13 mouse cellular contexts compared by ENCODE assay signal in the genomic region with DNA sequence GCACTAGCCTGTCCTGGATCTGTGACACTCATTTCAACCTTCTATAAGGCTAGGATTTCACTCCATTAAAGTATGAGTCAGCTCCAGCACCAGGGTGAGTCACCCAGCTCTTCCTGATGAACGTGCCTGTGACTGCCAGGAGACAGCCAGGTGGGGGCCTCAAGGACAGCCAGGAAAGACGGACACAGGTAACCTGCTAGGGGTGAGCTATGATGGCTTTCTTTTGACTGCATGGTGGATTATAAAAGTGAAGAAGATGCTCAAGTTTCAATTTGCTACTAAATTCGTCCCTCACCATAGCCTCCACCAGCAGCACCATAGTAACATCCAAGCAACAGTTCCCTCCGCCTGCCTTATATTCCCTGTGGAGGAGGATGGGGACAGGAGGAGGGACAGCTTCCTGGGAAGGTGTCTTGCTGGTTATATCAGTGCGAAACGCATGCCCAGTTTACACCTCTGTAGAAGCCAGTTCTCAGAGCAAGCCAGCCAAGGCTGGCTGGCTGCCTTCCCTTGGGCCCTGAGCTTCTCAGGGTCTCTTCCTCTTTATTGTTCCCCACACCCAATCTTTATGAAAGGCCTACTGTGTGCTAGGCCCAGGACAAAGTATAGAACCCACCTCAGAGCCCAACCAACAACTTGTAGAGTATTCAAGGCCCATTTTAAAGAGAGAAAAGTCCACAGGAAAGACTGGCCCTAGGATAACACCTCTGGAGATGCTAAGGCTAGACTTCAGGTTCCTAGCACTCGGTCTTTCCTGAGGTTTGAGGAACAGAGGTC. TPM values are rescaled to one million over a fixed set of nuclear protein-coding genes. Genes with fewer than 3 reads are reported as not detected.
A peak's percentile ranks its signal among the peaks of the same experiment; 100 is the strongest.
DNase-seq lines count a peak whose midpoint lies in the region; ATAC-seq lines count a peak whose summit lies in the region.
"Had no signal": no experiment of that assay in that cellular context is flagged by ENCODE, and none has a peak within 500 bp of the region (broad histone marks: within the 10 kb centered on the region; RNA-seq: fewer than 3 reads in every experiment).

No protein-coding gene starts in this region.

- H3K4me1 ChIP-seq in hindbrain, embryonic 14.5 days (replicated peaks; ENCODE audit: control insufficient read depth, insufficient read depth, low read length) = 0 out of 2 replicates have a peak, but pooled peaks cover 4% of the 10 kb centered on the region

- H3K36me3 ChIP-seq in hindbrain, embryonic 14.5 days (replicated peaks; ENCODE audit: control insufficient read depth, insufficient read depth) = no peaks in the 10 kb centered on the region

- no peak overlapping the region for H3K9ac ChIP-seq in hindbrain, embryonic 14.5 days

- no peak overlapping the region for H3K27ac ChIP-seq in hindbrain, embryonic 14.5 days
- H3K27ac ChIP-seq: kidney, postnatal 0 days had no signal

- H3K9me3 ChIP-seq in hindbrain, embryonic 14.5 days (ENCODE audit: control insufficient read depth, low read length) = no peaks in the 10 kb centered on the region

- intact Hi-C loops in left cerebral cortex, postnatal 14 days (cut with DNase I) = no loop called here

- peak; percentile 31 for DNase-seq in gastrocnemius, adult 18-20 months (ENCODE audit: low spot score)
- DNase-seq in gastrocnemius, postnatal 4 days (ENCODE audit: low spot score in 2 of 2) = no peak
- peak; percentile 58 for DNase-seq in urinary bladder, postnatal 14 days (ENCODE audit: low spot score)
- no peak for DNase-seq in urinary bladder, postnatal 25 days (ENCODE audit: low spot score)
- peak; percentile 46 to 77 for DNase-seq in left cerebral cortex, postnatal 14 days (ENCODE audit: low spot score in 2 of 2)
- no peak for DNase-seq in hindbrain, embryonic 14.5 days (ENCODE audit: low spot score)
- DNase-seq: cerebellum, adult 8-10 months; gastrocnemius, postnatal 25 days; lung, postnatal 14 days had no signal

- 86% methylated on average over 7 of the region's 7 CpGs for WGBS in hindbrain, embryonic 14.5 days

- no peak overlapping the region for H3K4me3 ChIP-seq in hindbrain, embryonic 14.5 days (replicated peaks; ENCODE audit: low read length)

- no peak overlapping the region for H3K4me2 ChIP-seq in hindbrain, embryonic 14.5 days (replicated peaks)

- ATAC-seq in cerebellum, adult (ENCODE audit: insufficient number of reproducible peaks, low FRiP score, low TSS enrichment) = no peak
- ATAC-seq in activated CD4-positive, CD25-positive, alpha-beta regulatory T cell, adult 4 months = no peak
- ATAC-seq in hindbrain, embryonic 14.5 days (ENCODE audit: low FRiP score) = no peak

- no peaks in the 10 kb centered on the region; the same call in 1 of the 2 replicates for H3K27me3 ChIP-seq in hindbrain, embryonic 14.5 days (ENCODE audit: control insufficient read depth, insufficient read depth, low read length)
- H3K27me3 ChIP-seq: CH12.LX had no signal

RNA-seq across cellular contexts. Expression of a gene that starts 6.0 kb away (rescaled TPM):
- total RNA-seq in gastrocnemius, adult 18-20 months (2021) = 1 to 10 TPM; 6.2 to 7.5 TPM
- total RNA-seq in gastrocnemius, postnatal 4 days (2021) = 1 to 10 TPM; 5.8 to 7.0 TPM
- total RNA-seq in left cerebral cortex, postnatal 14 days (2021) = 100 to 1,000 TPM in 1 of 2 experiments, 10 to 100 TPM in 1; 72.3 to 110 TPM
- 10 to 100 TPM; 27.6 to 29.1 TPM for polyA plus RNA-seq in activated CD4-positive, CD25-positive, alpha-beta regulatory T cell, adult 4 months (2017; shearing (Covaris generic))
- polyA plus RNA-seq in hindbrain, embryonic 14.5 days (2014; fragmentation: Nextera tagmentation; extraction: Ambion mirVana) = 86.5 and 92.1 TPM in 2 replicates

Comparison
In these comparisons a context has a peak if more than half of its experiments do, and no peak if none do; other contexts are left out.
1. DNase-seq: peak in gastrocnemius, adult 18-20 months (single experiment), urinary bladder, postnatal 14 days (single experiment) and left cerebral cortex, postnatal 14 days (2 of 2); none in gastrocnemius, postnatal 4 days (0 of 2), urinary bladder, postnatal 25 days (single experiment) and hindbrain, embryonic 14.5 days (single experiment).
2. RNA of a gene that starts 6.0 kb away (total RNA-seq): 72.3 to 110 TPM in left cerebral cortex, postnatal 14 days; 6.2 to 7.5 TPM in gastrocnemius, adult 18-20 months and 5.8 to 7.0 TPM in gastrocnemius, postnatal 4 days; every median in the first group is over 4 times any median in the second.